Mouse (Mus musculus): ENCODE results near the gene Palld. TPM values are rescaled to one million over a fixed set of nuclear protein-coding genes. Genes with fewer than 3 reads are reported as not detected.

Gene Palld
- polyA plus RNA-seq, 1 experiment from 2014 or later, result 17.3 TPM

DNA sequence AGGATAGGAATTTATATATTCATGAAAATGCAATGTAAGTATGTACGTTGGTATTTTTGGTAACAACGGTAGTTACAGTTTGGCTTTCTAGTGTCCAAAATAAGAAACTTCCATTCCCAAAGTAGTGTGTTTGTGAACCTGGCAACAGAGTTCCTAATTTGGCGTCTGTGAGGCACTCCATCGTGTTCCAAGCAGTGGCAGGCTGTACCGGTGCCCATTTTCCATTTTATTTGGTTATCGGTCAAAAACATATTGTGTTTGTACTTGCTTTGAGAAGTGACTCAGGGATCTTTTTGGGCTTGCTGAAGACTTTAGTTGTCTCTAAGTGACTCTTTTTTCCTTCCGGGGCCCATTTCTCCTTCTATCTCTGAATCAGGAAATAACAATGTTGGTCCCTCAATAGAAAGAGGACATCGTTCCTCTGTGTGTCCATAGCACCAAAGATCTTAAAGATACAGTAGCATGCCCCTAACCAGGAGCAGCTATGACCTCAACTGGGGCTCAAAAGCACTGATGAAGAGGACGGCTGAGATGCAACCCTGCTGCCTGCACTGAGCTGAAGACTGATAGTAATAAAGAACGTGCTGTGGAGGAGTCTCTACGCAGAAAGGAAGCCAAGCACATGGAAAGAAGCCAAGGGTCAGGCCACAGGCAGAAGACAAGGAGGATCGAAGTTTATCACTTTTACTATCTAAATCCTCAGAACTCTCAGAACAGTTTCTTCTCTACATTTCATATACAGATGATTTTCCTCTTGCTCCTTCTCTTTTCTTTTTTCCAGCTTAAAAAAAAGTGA lies 344.2 kb downstream of the Palld start:
- Histone ChIP-seq H3K36me3 (replicated peaks; ENCODE audit: control insufficient read depth, insufficient read depth) (no peaks in the 10 kb centered on the region), H3K4me1 (replicated peaks; ENCODE audit: control insufficient read depth, insufficient read depth, low read length) (0 out of 2 replicates have a peak, but pooled peaks cover 3% of the 10 kb centered on the region), H3K4me2 (replicated peaks) (no peak overlapping the region), H3K27ac (no peak overlapping the region), H3K9ac (no peak overlapping the region), H3K4me3 (replicated peaks; ENCODE audit: low read length) (no peak overlapping the region), H3K9me3 (ENCODE audit: control insufficient read depth, low read length) (no peaks in the 10 kb centered on the region), H3K27me3 (ENCODE audit: control insufficient read depth, insufficient read depth, low read length) (no peaks in the 10 kb centered on the region)
- WGBS, result 90% methylated on average over 12 of the region's 12 CpGs
- DNase-seq (ENCODE audit: low spot score) (no peak), ATAC-seq (ENCODE audit: low FRiP score) (no peak)

DNA sequence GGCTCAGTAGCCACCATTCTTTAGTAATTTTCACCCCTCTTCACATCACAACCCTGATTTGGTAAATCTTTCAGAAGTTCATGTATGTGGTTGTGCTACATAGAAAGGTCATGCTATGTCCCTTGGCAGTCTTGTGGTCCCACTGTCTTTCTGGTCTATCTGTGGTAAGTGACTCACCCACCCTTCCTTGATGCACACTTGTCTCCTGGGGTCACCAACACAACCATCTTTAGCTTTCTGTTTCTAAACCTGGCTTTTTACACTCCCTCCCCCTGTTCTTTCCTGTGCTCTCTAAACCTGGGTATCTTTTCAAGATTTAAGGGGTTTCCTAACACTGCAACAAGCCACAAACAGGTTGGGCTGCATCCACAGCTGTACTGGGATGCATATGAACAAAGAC lies 345.5 kb downstream of the Palld start:
- no peaks in the 10 kb centered on the region for H3K27me3 ChIP-seq (ENCODE audit: control insufficient read depth, insufficient read depth, low read length)
- H3K9me3 ChIP-seq (ENCODE audit: control insufficient read depth, low read length), result no peaks in the 10 kb centered on the region
- no peaks in the 10 kb centered on the region for H3K36me3 ChIP-seq (replicated peaks; ENCODE audit: control insufficient read depth, insufficient read depth)
- no peak overlapping the region for H3K4me3 ChIP-seq (replicated peaks; ENCODE audit: low read length)
- no peak overlapping the region for H3K4me2 ChIP-seq (replicated peaks)
- H3K27ac ChIP-seq, result no peak overlapping the region
- H3K4me1 ChIP-seq (replicated peaks; ENCODE audit: control insufficient read depth, insufficient read depth, low read length), result 0 out of 2 replicates have a peak, but pooled peaks cover 3% of the 10 kb centered on the region
- no peak overlapping the region for H3K9ac ChIP-seq
- DNase-seq (ENCODE audit: low spot score) (no peak), ATAC-seq (ENCODE audit: low FRiP score) (no peak)

GRCm38 (mm10) chr8:61556219-61556618 lies 346.3 kb downstream of the Palld start:
- H3K36me3 ChIP-seq (replicated peaks; ENCODE audit: control insufficient read depth, insufficient read depth), result no peaks in the 10 kb centered on the region
- H3K9ac ChIP-seq, result no peak overlapping the region
- WGBS, result 63% methylated on average over 8 of the region's 8 CpGs
- DNase-seq (ENCODE audit: low spot score), result no peak
- H3K9me3 ChIP-seq (ENCODE audit: control insufficient read depth, low read length), result no peaks in the 10 kb centered on the region
- H3K27ac ChIP-seq, result no peak overlapping the region
- no peak for ATAC-seq (ENCODE audit: low FRiP score)
- no peak overlapping the region for H3K4me3 ChIP-seq (replicated peaks; ENCODE audit: low read length)
- H3K27me3 ChIP-seq (ENCODE audit: control insufficient read depth, insufficient read depth, low read length), result no peaks in the 10 kb centered on the region
- 0 out of 2 replicates have a peak, but pooled peaks cover 3% of the 10 kb centered on the region for H3K4me1 ChIP-seq (replicated peaks; ENCODE audit: control insufficient read depth, insufficient read depth, low read length)
- H3K4me2 ChIP-seq (replicated peaks), result no peak overlapping the region

GRCm38 (mm10) chr8:61555343-61555742 lies 347.1 kb downstream of the Palld start:
- no peak for ATAC-seq (ENCODE audit: low FRiP score)
- Histone ChIP-seq H3K27ac (no peak overlapping the region), H3K4me1 (replicated peaks; ENCODE audit: control insufficient read depth, insufficient read depth, low read length) (0 out of 2 replicates have a peak, but pooled peaks cover 3% of the 10 kb centered on the region), H3K27me3 (ENCODE audit: control insufficient read depth, insufficient read depth, low read length) (no peaks in the 10 kb centered on the region), H3K4me3 (replicated peaks; ENCODE audit: low read length) (no peak overlapping the region), H3K4me2 (replicated peaks) (no peak overlapping the region), H3K9ac (no peak overlapping the region), H3K9me3 (ENCODE audit: control insufficient read depth, low read length) (no peaks in the 10 kb centered on the region), H3K36me3 (replicated peaks; ENCODE audit: control insufficient read depth, insufficient read depth) (no peaks in the 10 kb centered on the region)
- WGBS, result 61% methylated on average over 6 of the region's 6 CpGs
- no peak for DNase-seq (ENCODE audit: low spot score)

DNA sequence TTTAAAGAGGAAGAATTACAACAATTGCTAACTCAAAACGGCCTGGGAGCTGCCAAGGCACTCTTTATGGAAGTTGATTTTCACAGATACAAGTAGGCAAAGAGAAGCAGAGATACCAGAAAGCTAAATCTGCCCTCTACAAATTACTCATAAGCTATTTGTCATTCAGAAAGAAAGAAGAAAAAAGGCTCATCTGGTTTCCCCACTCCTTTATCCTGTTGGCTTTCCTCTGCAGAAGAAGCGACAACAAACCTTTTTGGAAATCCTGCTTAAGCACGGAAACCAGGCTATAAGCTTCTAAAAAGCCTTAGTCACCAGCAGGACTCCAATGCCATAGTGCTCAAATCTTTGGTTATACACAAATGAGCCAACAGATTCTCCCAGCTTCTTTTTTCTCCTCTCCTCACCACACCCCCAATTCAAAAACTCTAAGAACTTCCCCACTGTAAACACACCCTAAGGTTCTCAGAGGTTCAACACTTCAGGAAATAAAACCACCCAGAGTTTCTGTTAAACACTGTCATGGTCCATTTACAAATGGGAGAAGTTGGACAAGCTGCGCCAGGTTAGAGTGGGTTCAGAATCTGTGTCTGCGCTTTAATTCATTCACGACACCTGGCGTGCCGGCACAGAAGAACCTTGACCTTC lies 349.6 kb downstream of the Palld start:
- Histone ChIP-seq H3K27me3 (ENCODE audit: control insufficient read depth, insufficient read depth, low read length) (no peaks in the 10 kb centered on the region), H3K4me3 (replicated peaks; ENCODE audit: low read length) (no peak overlapping the region), H3K4me2 (replicated peaks) (no peak overlapping the region), H3K9ac (no peak overlapping the region), H3K9me3 (ENCODE audit: control insufficient read depth, low read length) (peaks cover 16% of the 10 kb centered on the region), H3K36me3 (replicated peaks; ENCODE audit: control insufficient read depth, insufficient read depth) (0 out of 2 replicates have a peak, but pooled peaks cover 8% of the 10 kb centered on the region), H3K27ac (no peak overlapping the region), H3K4me1 (replicated peaks; ENCODE audit: control insufficient read depth, insufficient read depth, low read length) (0 out of 2 replicates have a peak, but pooled peaks cover 3% of the 10 kb centered on the region)
- WGBS, result 87% methylated on average over 8 of the region's 8 CpGs
- DNase-seq (ENCODE audit: low spot score), result no peak
- no peak for ATAC-seq (ENCODE audit: low FRiP score)

DNA sequence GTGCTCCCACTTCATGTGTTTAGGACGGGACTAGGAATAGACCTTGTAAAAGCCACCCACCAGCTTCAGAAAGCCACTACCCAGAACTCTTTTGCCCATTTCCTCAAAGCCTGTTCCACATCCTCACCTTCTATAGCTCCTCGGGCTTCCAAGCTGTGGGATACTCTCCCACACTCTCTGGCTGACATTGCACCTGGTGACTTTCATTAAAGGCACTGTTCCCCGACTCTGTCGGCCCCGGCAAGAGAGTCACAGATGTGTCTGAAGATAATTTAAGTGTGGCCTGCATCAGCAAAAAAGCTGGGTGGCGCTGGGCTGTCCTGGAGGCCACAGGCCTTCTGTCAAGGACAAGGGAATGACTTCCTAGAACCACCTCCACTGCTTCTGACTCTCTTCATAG lies 350.3 kb downstream of the Palld start:
- no peak overlapping the region for H3K4me2 ChIP-seq (replicated peaks)
- H3K27me3 ChIP-seq (ENCODE audit: control insufficient read depth, insufficient read depth, low read length), result no peaks in the 10 kb centered on the region
- DNase-seq (ENCODE audit: low spot score) (no peak), ATAC-seq (ENCODE audit: low FRiP score) (no peak)
- 0 out of 2 replicates have a peak, but pooled peaks cover 8% of the 10 kb centered on the region for H3K36me3 ChIP-seq (replicated peaks; ENCODE audit: control insufficient read depth, insufficient read depth)
- H3K4me3 ChIP-seq (replicated peaks; ENCODE audit: low read length), result no peak overlapping the region
- WGBS, result 62% methylated on average over 6 of the region's 6 CpGs
- H3K27ac ChIP-seq, result no peak overlapping the region
- 0 out of 2 replicates have a peak, but pooled peaks cover 3% of the 10 kb centered on the region for H3K4me1 ChIP-seq (replicated peaks; ENCODE audit: control insufficient read depth, insufficient read depth, low read length)
- peaks cover 16% of the 10 kb centered on the region for H3K9me3 ChIP-seq (ENCODE audit: control insufficient read depth, low read length)
- no peak overlapping the region for H3K9ac ChIP-seq

GRCm38 (mm10) chr8:61550006-61550748 lies 352.3 kb downstream of the Palld start:
- H3K4me2 ChIP-seq (replicated peaks), result peak overlapping the region; percentile 33
- H3K9ac ChIP-seq, result no peak overlapping the region
- no peak for DNase-seq (ENCODE audit: low spot score)
- WGBS, result 29% methylated on average over 27 of the region's 27 CpGs
- H3K4me3 ChIP-seq (replicated peaks; ENCODE audit: low read length), result peak overlapping the region; percentile 15
- ATAC-seq (ENCODE audit: low FRiP score), result no peak
- 0 out of 2 replicates have a peak, but pooled peaks cover 8% of the 10 kb centered on the region for H3K36me3 ChIP-seq (replicated peaks; ENCODE audit: control insufficient read depth, insufficient read depth)
- peaks cover 16% of the 10 kb centered on the region for H3K9me3 ChIP-seq (ENCODE audit: control insufficient read depth, low read length)
- H3K27me3 ChIP-seq (ENCODE audit: control insufficient read depth, insufficient read depth, low read length), result no peaks in the 10 kb centered on the region
- H3K4me1 ChIP-seq (replicated peaks; ENCODE audit: control insufficient read depth, insufficient read depth, low read length), result no peaks in the 10 kb centered on the region
- H3K27ac ChIP-seq, result no peak overlapping the region

DNA sequence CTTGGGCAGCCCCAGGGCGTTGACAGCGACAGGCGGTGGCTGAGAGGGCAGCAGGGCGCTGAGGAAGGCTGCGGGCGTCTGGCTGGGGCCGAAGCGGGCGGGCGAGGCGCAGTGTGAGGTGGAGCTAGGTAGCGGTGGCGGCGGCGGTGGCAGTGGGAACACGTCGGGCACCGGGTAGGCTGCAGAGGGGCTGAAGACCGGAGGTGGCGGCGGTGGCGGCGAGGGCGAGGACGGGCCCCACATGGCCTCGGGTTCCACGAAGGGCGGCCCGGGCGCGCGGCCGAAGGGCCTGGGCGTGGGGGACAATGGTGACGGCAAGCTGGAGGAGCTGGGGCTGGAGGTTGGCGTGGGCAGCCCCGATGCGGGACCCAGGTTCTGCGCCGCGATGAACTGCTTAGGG lies 352.9 kb downstream of the Palld start:
- Histone ChIP-seq H3K4me3 (replicated peaks; ENCODE audit: low read length) (peak overlapping the region; percentile 15), H3K9ac (no peak overlapping the region), H3K4me1 (replicated peaks; ENCODE audit: control insufficient read depth, insufficient read depth, low read length) (no peaks in the 10 kb centered on the region), H3K27ac (no peak overlapping the region), H3K9me3 (ENCODE audit: control insufficient read depth, low read length) (peaks cover 16% of the 10 kb centered on the region), H3K27me3 (ENCODE audit: control insufficient read depth, insufficient read depth, low read length) (no peaks in the 10 kb centered on the region), H3K36me3 (replicated peaks; ENCODE audit: control insufficient read depth, insufficient read depth) (0 out of 2 replicates have a peak, but pooled peaks cover 8% of the 10 kb centered on the region), H3K4me2 (replicated peaks) (peak overlapping the region; percentile 33)
- no peak for DNase-seq (ENCODE audit: low spot score)
- 56% methylated on average over 41 of the region's 41 CpGs for WGBS
- ATAC-seq (ENCODE audit: low FRiP score), result no peak
